Mouse (Mus musculus) gastrocnemius, postnatal 4 days (tissue): ENCODE measurements around the gene Spsb4. TPM values are rescaled to one million over a fixed set of nuclear protein-coding genes. Genes with fewer than 3 reads are reported as not detected.

Experiments used
- DNase-seq, 2 experiments: peaks; one replicate each; pipeline ENCODE4 v3.0.0; 2021 to 2022; ENCODE audit warnings: low spot score in 2 of 2, mixed read lengths in 2 of 2
- total RNA-seq, 2 experiments: library from RNA; stranded (reverse); gene quantifications; 2 replicates each; pipeline ENCODE4 v1.2.3; 2021

Spsb4 gene
- total RNA-seq, 2 experiments from 2014 or later: 16.1 to 18.0 TPM

GRCm38 (mm10) chr9:96980037-96980997, 38.3 kb downstream of the Spsb4 start:
- DNase-seq: no peak

GRCm38 (mm10) chr9:96979417-96980030, 39.1 kb downstream of the Spsb4 start:
- no peak for DNase-seq

GRCm38 (mm10) chr9:96978147-96978782, 40.4 kb downstream of the Spsb4 start:
- DNase-seq: no peak

DNA sequence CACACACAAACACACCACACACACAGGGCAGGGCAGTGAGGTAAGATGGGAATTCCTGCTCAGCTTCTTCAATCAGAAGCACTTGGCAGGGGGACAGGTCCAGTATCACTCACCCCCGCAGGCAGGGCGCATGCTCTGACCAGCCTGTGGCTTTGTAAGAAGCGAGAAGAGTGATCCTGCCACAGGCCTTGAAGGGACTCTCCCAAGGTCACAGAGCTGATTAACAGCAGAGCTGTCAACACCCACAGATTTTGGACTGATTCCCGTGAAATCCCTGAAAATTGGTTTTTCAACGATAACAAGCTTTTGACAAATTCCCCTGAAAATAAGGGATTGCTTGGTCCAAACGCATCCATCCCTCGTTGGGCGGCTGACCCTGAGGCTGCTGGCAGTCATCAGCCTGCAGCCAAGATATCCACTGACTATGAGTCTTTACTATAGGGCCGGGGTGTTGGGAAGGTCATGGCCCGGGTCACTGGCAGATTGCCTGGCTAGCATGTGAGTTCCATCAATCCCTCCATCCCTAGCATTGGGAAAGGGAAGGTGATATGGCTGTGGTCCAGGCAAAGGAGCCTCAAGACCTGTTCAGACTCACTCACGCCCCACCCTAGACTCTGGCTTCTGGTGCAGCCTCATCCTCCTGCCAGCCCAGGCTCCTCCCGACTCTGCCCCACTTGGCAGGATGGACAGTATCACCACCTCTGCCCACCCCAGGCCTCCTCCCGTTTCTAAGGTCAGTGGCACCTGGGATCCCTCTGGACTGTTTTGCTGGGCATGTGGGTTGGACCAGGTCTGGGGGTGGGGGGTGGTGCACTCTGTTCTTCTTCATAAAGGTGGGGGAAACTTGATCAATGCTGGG, 41.1 kb downstream of the Spsb4 start:
- no peak for DNase-seq

GRCm38 (mm10) chr9:96973091-96973490, 45.6 kb downstream of the Spsb4 start:
- DNase-seq: no peak

DNA sequence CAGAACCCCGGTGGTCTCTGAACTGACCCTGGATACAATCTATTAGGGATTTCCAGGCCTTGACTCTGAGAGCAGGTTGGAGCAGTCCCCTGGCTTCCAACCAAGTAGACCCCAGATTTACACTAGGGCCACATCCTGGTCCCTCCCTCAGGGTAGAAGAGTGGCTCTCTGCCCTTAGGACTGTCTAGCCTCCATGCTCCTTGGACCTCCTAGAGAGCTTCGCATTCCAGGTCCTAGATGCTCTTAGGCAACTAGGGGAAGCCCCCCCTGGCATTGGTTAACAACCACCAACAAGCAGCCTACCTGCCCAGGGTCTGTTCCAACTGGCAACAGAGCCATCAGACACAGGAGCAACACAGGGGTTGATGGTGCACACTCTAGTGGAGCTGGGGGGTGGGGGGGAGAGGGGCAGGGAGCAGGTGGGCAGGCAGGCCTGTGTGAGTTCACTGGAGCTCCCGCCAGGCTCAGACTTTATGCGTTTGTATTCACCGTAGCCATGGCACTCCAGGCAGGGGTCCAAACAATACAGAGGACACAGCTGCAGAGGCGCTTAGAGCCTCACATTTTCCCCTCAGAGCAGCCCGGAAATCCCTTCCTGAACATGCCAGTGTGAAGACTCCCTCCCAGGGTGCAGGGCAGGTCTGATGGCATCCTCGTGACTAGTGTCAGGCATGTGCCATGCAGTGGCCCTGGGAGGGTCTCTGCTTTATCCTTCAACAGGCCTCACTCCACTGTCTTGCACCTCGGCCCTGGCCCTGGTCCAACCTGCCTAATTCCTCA, 46.8 kb downstream of the Spsb4 start:
- DNase-seq: peak; percentile 68 to 88

GRCm38 (mm10) chr9:96967516-96967915, 51.1 kb downstream of the Spsb4 start:
- no peak for DNase-seq

GRCm38 (mm10) chr9:96966465-96966864, 52.2 kb downstream of the Spsb4 start:
- DNase-seq: no peak

DNA sequence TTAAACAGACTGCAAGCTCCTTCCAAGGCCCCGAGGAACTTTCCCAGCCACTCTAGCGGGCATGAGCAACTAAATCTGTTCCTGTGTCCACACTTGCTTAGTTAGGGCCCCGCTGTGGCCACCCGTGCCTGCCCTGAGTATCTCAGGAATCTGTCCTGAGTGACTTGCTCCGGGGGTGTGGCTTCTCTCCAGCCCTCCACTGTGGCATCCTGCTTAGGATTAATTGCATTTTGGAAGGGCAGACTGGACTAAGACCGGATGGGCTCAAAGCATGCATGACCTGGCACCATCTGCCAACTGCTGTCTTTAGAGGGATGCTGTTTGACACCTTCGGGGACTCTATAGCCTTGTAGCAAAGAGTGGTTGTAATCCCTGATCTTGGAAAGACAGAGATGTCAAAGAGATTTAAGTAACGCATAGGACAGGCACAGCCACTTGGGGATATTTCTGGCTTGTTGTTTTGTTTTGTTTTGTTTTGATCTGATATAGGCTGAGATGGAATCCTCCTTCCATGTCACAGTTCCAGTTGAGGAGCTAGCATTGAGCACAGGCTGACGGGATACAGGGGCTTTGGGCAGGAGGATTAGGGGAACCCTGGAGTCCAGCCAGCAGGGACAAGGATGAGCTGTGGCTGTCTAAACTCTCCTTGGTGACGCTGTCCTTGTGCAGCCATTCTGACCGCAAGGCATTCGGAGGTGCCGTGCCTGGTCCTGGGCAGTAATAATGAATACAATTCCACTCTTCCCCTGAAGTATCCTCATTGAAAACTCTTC, 55.0 kb downstream of the Spsb4 start:
- DNase-seq: no peak

- no peak for DNase-seq
Measured at GRCm38 (mm10) chr9:96962714-96963113, 55.9 kb downstream of the Spsb4 start.

GRCm38 (mm10) chr9:96961986-96962701, 56.5 kb downstream of the Spsb4 start:
- DNase-seq: no peak

GRCm38 (mm10) chr9:96961006-96961405, 57.6 kb downstream of the Spsb4 start:
- DNase-seq: no peak

DNA sequence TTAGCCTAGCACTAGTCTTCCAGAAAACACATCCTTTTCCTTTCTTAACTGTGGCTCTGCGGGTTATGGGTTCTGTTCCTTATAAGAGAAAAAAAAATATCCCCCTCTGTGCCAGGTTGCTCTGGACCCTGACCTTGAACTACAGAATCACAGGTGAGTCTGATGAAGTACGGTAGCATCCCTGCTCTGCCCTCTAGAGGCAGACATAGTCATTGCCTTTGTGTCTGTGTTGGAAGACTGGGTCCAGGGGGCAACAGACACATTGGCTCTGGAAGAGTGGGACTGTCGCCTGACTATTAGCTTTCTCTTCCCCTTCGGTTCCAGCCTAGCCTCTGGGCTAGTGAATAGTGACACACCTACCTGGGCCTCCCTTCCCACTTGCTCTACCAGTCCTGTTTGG, 58.4 kb downstream of the Spsb4 start:
- DNase-seq: no peak

DNA sequence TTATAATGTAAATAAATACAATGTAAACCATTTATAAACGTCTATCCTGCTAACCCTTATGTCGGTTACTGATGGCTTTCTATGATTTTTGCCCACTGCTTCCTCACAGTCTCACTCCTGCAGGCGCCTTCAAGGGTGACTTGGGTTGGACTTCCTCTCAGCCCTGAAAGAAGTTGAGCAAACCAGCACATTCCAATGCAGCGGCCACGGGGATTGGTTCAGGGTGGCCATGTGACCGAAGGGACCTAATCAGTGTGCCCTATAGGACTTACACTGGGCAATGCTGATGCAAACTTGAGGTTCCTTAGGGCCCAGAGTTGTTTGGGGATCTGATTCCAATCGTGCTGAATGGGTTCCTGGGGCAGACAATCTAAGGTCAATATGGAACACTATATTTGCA, 59.2 kb downstream of the Spsb4 start:
- no peak for DNase-seq

GRCm38 (mm10) chr9:96958009-96958615, 60.5 kb downstream of the Spsb4 start:
- DNase-seq: no peak

DNA sequence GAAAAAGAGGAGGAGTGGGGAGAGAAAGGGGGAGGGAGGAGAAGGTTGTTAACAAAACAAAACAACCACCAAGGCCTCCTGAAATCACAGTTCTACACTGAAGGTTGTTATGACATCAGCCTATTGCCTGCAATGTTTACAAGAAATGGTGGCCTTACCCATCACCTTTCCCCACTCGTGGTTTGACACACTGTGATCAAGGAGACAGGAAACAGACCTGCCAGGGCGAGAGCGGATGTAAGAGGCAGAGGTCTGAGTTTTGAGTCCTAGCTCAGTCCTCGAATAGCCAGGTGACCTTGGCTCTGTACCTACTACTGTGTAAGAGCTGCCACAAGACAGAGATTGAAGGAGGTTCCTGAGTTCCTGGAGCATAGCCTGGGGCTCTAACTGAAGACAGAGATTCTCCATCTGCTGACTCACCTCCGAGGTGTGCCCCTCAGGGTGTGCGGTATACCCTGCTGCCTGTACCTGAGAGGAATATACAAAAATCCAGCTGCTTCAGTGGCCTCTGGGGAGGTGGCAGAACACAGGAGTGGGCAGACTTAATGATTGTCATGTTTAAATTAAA, 61.3 kb downstream of the Spsb4 start:
- no peak for DNase-seq

GRCm38 (mm10) chr9:96956646-96957297, 61.9 kb downstream of the Spsb4 start:
- DNase-seq: no peak
